Mouse (Mus musculus) kidney, embryonic 16.5 days (tissue): ENCODE measurements at regions not wholly inside any gene's neighbourhood (a gene's known extent, or its start where the extent isn't known, plus 50 kb on each side); places are given as distances from the start of the nearest gene placed in this dataset.

Experiments used
- ATAC-seq: fragments of 200-750 bp; cut with Nextera tagmentation; 2 replicates; pipeline ENCODE4 v1.8.0; 2017; ENCODE audit warnings: moderate TSS enrichment; ENCODE audit not compliant: low FRiP score, low TSS enrichment
- H3K27ac ChIP-seq: fragments of 300-500 bp; sonication (generic); 2 replicates; pipeline ENCODE4 v1.5.1; 2014; ENCODE audit warnings: low read length
- H3K27me3 ChIP-seq: fragments of 300-500 bp; sonication (generic); 2 replicates; pipeline ENCODE4 v1.6.1; 2014; ENCODE audit warnings: low read length, control low read depth, mixed read lengths; ENCODE audit not compliant: insufficient read depth
- H3K36me3 ChIP-seq: fragments of 300-500 bp; sonication (generic); 2 replicates; pipeline ENCODE4 v1.6.1; 2014; ENCODE audit warnings: low read length, control low read depth, mixed read lengths; ENCODE audit not compliant: insufficient read depth
- H3K4me1 ChIP-seq: fragments of 300-500 bp; sonication (generic); 2 replicates; pipeline ENCODE4 v1.6.1; 2014; ENCODE audit warnings: low read length, control low read depth, mixed read lengths; ENCODE audit not compliant: insufficient read depth
- H3K4me2 ChIP-seq: fragments of 300-500 bp; sonication (generic); replicated peaks from 2 replicates; pipeline ENCODE4 v1.6.1; 2014; ENCODE audit warnings: low read depth, low read length
- H3K4me3 ChIP-seq: fragments of 300-500 bp; sonication (generic); 2 replicates; pipeline ENCODE4 v1.5.1; 2014; ENCODE audit warnings: mild to moderate bottlenecking, low read length
- H3K9ac ChIP-seq: fragments of 300-500 bp; sonication (generic); replicated peaks from 2 replicates; pipeline ENCODE4 v1.6.1; 2014; ENCODE audit warnings: low read length
- H3K9me3 ChIP-seq: fragments of 300-500 bp; sonication (generic); 2 replicates; pipeline ENCODE4 v1.6.1; 2016; ENCODE audit warnings: low read length, control low read depth
- WGBS: fragments of 180-500 bp; shearing (Covaris S2); extraction: QIAGEN DNeasy Blood & Tissue Kit; methylation state at CpG from one replicate; pipeline ENCODE4 v1.1.7; 2014; 5-methylcytosine and 5-hydroxymethylcytosine counted together

- Histone ChIP-seq H3K27me3 (no peaks in the 10 kb centered on the region), H3K4me3 (no peak overlapping the region), H3K4me1 (peaks cover 12% of the 10 kb centered on the region), H3K9me3 (no peaks in the 10 kb centered on the region), H3K4me2 (no peak overlapping the region), H3K36me3 (no peaks in the 10 kb centered on the region), H3K9ac (no peak overlapping the region), H3K27ac (no peak overlapping the region)
- ATAC-seq, result no peak
- 23% methylated on average over 4 of the region's 6 CpGs for WGBS
Observed at GRCm38 (mm10) chr15:96135816-96136215, 151.5 kb upstream of the Arid2 start.

- Histone ChIP-seq H3K9ac (no peak overlapping the region), H3K27me3 (no peaks in the 10 kb centered on the region), H3K9me3 (no peaks in the 10 kb centered on the region), H3K27ac (no peak overlapping the region), H3K4me1 (peaks cover 9% of the 10 kb centered on the region), H3K36me3 (no peaks in the 10 kb centered on the region), H3K4me2 (no peak overlapping the region), H3K4me3 (no peak overlapping the region)
- WGBS, result 87% methylated on average over 17 of the region's 17 CpGs
- ATAC-seq, result no peak
Observed at GRCm38 (mm10) chr15:96137534-96137933, 149.8 kb upstream of the Arid2 start.

- H3K36me3 ChIP-seq, result no peaks in the 10 kb centered on the region
- WGBS, result 64% methylated on average over 3 of the region's 3 CpGs
- ATAC-seq, result no peak
- H3K9ac ChIP-seq, result no peak overlapping the region
- no peaks in the 10 kb centered on the region for H3K27me3 ChIP-seq
- no peak overlapping the region for H3K27ac ChIP-seq
- H3K4me2 ChIP-seq, result no peak overlapping the region
- H3K9me3 ChIP-seq, result no peaks in the 10 kb centered on the region
- no peak overlapping the region for H3K4me3 ChIP-seq
- H3K4me1 ChIP-seq, result peaks cover 9% of the 10 kb centered on the region
Observed at GRCm38 (mm10) chr15:96137945-96138344, 149.4 kb upstream of the Arid2 start.

- no peaks in the 10 kb centered on the region for H3K27me3 ChIP-seq
- H3K4me3 ChIP-seq, result no peak overlapping the region
- H3K27ac ChIP-seq, result no peak overlapping the region
- no peak overlapping the region for H3K9ac ChIP-seq
- 62% methylated on average over 6 of the region's 6 CpGs for WGBS
- H3K4me1 ChIP-seq, result no peaks in the 10 kb centered on the region
- no peak for ATAC-seq
- no peaks in the 10 kb centered on the region for H3K36me3 ChIP-seq
- no peaks in the 10 kb centered on the region for H3K9me3 ChIP-seq
- H3K4me2 ChIP-seq, result no peak overlapping the region
Observed at GRCm38 (mm10) chr15:96153489-96153888, 133.8 kb upstream of the Arid2 start.

- Histone ChIP-seq H3K9me3 (0 out of 2 replicates have a peak, but pooled peaks cover 2% of the 10 kb centered on the region), H3K36me3 (no peaks in the 10 kb centered on the region), H3K4me2 (no peak overlapping the region), H3K27ac (no peak overlapping the region), H3K4me1 (0 out of 2 replicates have a peak, but pooled peaks cover 4% of the 10 kb centered on the region), H3K9ac (no peak overlapping the region), H3K27me3 (no peaks in the 10 kb centered on the region), H3K4me3 (no peak overlapping the region)
- 89% methylated on average over 4 of the region's 4 CpGs for WGBS
- no peak for ATAC-seq
Observed at GRCm38 (mm10) chr15:96158321-96158720, 129.0 kb upstream of the Arid2 start.

GRCm38 (mm10) chr15:96164771-96165431 lies 122.4 kb upstream of the Arid2 start:
- ATAC-seq, result no peak
- H3K9me3 ChIP-seq, result 0 out of 2 replicates have a peak, but pooled peaks cover 2% of the 10 kb centered on the region
- no peak overlapping the region for H3K4me3 ChIP-seq
- H3K4me1 ChIP-seq, result 0 out of 2 replicates have a peak, but pooled peaks cover 4% of the 10 kb centered on the region
- no peak overlapping the region for H3K4me2 ChIP-seq
- H3K27ac ChIP-seq, result no peak overlapping the region
- peaks cover 3% of the 10 kb centered on the region for H3K27me3 ChIP-seq
- 64% methylated on average over 13 of the region's 13 CpGs for WGBS
- H3K36me3 ChIP-seq, result no peaks in the 10 kb centered on the region
- no peak overlapping the region for H3K9ac ChIP-seq

GRCm38 (mm10) chr15:96167256-96167655 lies 120.1 kb upstream of the Arid2 start:
- Histone ChIP-seq H3K4me3 (no peak overlapping the region), H3K4me1 (no peaks in the 10 kb centered on the region), H3K9me3 (no peaks in the 10 kb centered on the region), H3K27me3 (peaks cover 8% of the 10 kb centered on the region), H3K27ac (no peak overlapping the region), H3K9ac (no peak overlapping the region), H3K4me2 (no peak overlapping the region), H3K36me3 (no peaks in the 10 kb centered on the region)
- 87% methylated on average over 9 of the region's 9 CpGs for WGBS
- no peak for ATAC-seq

- Histone ChIP-seq H3K27me3 (peaks cover 8% of the 10 kb centered on the region), H3K9me3 (no peaks in the 10 kb centered on the region), H3K4me2 (peak overlapping the region; percentile 45), H3K36me3 (no peaks in the 10 kb centered on the region), H3K4me3 (peak overlapping the region; percentile 17; the same call in 1 of the 2 replicates), H3K27ac (no peak overlapping the region), H3K4me1 (no peaks in the 10 kb centered on the region), H3K9ac (0 out of 2 replicates have a peak overlapping the region, but pooled peaks have one; percentile 10)
- no peak for ATAC-seq
- 14% methylated on average over 15 of the region's 15 CpGs for WGBS
Observed at GRCm38 (mm10) chr15:96169726-96170467, 117.4 kb upstream of the Arid2 start.

- Histone ChIP-seq H3K4me1 (no peaks in the 10 kb centered on the region), H3K4me3 (peak overlapping the region; percentile 43), H3K4me2 (peak overlapping the region; percentile 55), H3K9ac (peak overlapping the region; percentile 44; the same call in 1 of the 2 replicates), H3K36me3 (no peaks in the 10 kb centered on the region), H3K27ac (no peak overlapping the region), H3K27me3 (peaks cover 8% of the 10 kb centered on the region), H3K9me3 (no peaks in the 10 kb centered on the region)
- peak; percentile 84 for ATAC-seq
- 13% methylated on average over 22 of the region's 22 CpGs for WGBS
Observed at GRCm38 (mm10) chr15:96170986-96171769, 116.1 kb upstream of the Arid2 start.
